Mouse (Mus musculus): ENCODE measurements around the gene Zkscan16.

Zkscan16 gene

GRCm38 (mm10) chr4:58998688-58999087 is 55.3 kb downstream of the Zkscan16 start:
- no peak for DNase-seq (ENCODE audit: low spot score in 2 of 2)

GRCm38 (mm10) chr4:58999686-59000085 is 56.3 kb downstream of the Zkscan16 start:
- peak; percentile 41 to 69 for DNase-seq (ENCODE audit: low spot score in 2 of 2)

GRCm38 (mm10) chr4:59000614-59001013 is 57.2 kb downstream of the Zkscan16 start:
- DNase-seq (ENCODE audit: low spot score in 2 of 2): peak; percentile 21 to 49

GRCm38 (mm10) chr4:59002948-59003805 is 59.7 kb downstream of the Zkscan16 start, which contains the start of gene Gm20503:
Gene Gm20503, plus strand, starts transcription at chr4:59003210.
- peak; percentile 85 to 89 for DNase-seq (ENCODE audit: low spot score in 2 of 2)

GRCm38 (mm10) chr4:59003806-59004200 is 60.4 kb downstream of the Zkscan16 start:
- DNase-seq (ENCODE audit: low spot score in 2 of 2): no peak

GRCm38 (mm10) chr4:59006211-59006610 is 62.8 kb downstream of the Zkscan16 start:
- DNase-seq (ENCODE audit: low spot score in 2 of 2): no peak

- no peak for DNase-seq (ENCODE audit: low spot score in 2 of 2)
Measured at GRCm38 (mm10) chr4:59007016-59007415, 63.6 kb downstream of the Zkscan16 start.

Measured in spleen, postnatal 14 days (tissue).